Mouse (Mus musculus): Measurements from ENCODE around the gene Clec2g.
"Not testable (repeated sequence)": the region's sequence is repeated elsewhere in the genome, so short reads cannot be mapped to it uniquely, and the experiment has no call there.

Clec2g gene

DNA sequence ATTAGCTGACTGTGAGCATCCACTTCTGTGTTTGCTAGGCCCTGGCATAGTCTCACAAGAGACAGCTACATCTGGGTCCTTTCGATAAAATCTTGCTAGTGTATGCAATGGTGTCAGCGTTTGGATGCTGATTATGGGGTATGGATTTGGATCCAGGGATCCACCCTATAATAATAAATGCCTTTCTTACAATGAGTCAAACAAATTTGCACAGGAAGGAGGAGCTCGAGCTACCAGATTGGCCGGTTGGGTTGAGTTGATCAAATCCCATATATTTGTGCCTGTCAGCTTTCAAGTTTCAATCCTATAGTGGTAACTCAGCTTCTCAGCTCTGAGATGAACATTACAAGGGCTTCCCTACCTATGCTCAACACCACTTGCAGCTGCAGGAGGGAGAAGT is at the start of gene Clec2g:
TSS of gene Clec2g (plus strand) at position 301 of the 400 bp plus-strand sequence.
- CTCF ChIA-PET, POLR2A ChIA-PET: not testable (repeated sequence)

DNA sequence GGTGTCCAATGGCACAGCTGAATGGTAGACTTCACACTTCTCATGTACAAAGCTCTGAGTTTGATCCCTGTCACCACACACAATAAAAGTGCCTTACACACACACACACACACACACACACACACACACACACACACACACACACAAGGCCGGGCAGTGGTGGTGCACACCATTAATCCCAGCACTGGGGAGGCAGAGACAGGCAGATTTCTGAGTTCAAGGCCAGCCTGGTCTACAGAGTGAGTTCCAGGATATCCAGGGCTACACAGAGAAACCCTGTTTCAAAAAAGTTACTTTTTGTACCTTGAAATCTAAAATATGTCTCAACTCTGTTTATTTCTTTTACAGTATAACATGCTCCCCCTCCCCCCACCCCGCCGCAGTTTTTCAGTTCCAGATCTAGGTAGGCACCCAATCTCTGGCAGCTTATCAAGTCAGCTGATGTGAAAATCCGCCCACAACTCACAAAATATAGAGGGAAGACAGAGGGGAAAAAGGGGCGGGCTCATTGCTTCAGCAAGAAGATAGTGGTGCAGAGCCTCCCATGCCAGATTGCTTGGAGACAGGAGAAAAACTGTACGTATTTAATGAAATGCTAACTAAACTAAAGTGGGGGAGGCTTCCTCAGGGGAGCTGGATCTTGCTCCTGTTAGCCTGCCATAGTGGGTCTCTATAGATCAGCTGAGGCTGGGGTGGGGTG is 46.9 kb upstream of the Clec2g start, which contains the start of gene Clec2i:
TSS of gene Clec2i (plus strand) at position 498 of the 700 bp plus-strand sequence.
- CTCF ChIA-PET, POLR2A ChIA-PET: not testable (repeated sequence)

DNA sequence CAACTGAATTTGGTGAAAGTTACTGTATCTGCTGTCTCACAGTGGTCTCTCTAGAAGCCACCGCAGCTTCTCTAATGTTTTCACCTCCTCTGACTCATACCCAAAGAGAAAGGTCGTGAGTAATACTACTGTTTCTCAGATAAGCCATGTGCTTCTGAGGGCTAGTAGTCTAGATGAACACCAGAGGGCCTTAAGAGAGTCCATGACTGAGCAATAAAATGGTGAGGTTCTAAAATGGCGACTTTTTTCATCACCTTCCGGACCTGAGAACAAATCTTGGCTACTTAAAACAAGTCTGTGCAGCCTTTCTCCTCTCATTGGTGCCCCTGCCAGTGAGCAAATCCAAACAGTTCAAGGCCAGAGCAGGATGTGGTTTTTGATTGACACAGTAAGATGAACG is 45.3 kb upstream of the Clec2g start:
- ChIA-PET CTCF (interaction anchor here in 1 of 4 experiments (0.6 kb wide), 1 partner anchor 92 kb away, joined by 3 read pairs; no protein-coding TSS in a partner anchor), POLR2A (no interaction called here)

DNA sequence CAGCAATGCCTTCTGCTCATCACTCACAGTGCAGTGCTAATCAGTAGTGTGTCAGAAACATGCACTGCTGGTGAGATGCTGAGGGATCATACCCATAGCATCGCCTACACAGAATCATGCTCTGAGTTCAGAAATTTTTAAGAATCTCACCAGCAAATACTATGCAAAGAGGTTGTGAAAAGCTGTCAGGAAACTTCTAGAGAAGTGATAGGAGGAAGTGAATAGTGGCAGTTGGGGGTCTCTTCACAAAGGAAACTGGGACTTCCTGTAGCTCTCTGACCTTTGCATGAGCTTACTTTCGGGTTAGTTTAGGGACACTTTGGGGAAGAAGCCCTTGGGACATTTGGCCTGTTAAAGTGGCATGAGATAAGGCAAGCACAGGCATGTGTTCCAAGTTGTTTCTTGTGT is 43.2 kb upstream of the Clec2g start, which contains the start of gene BC035044:
TSS of gene BC035044 (minus strand) at position 179 of the 408 bp plus-strand sequence.
- POLR2A ChIA-PET: interaction anchor here in 1 of 4 experiments (0.7 kb wide), 1 partner anchor 78 kb away, joined by 3 read pairs; no protein-coding TSS in a partner anchor
- CTCF ChIA-PET: no interaction called here

DNA sequence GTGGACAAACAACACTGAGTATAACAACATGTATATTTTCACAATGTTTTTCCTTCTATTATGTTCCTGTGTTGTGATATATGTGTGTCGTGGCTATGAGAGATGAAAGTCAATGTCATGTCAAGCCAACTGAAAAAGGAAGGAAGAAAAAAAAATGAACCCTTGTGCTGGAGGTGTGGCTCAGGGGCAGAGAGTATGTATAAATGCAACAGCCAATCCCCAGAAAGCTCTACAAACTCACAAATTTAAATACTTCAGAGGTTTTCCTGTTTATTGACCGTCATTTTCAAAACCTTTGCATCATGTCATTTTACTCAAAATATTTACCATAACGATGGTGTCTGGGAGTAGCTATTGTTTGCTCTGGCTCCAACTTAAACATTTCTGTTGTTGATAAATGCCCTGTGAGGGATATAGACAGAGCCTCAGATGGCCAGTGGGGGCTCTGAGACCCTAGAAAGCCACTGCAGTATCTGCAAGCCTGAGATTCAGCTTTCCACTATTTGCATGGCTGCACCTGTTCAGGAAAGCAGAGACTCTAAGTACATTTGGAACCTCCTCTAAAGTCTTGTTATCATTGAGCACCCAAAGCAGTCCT is 38.7 kb upstream of the Clec2g start:
- ChIA-PET CTCF (no interaction called here), POLR2A (interaction anchor here in 1 of 4 experiments (0.6 kb wide), 1 partner anchor 14 kb away, joined by 3 read pairs; no protein-coding TSS in a partner anchor)

DNA sequence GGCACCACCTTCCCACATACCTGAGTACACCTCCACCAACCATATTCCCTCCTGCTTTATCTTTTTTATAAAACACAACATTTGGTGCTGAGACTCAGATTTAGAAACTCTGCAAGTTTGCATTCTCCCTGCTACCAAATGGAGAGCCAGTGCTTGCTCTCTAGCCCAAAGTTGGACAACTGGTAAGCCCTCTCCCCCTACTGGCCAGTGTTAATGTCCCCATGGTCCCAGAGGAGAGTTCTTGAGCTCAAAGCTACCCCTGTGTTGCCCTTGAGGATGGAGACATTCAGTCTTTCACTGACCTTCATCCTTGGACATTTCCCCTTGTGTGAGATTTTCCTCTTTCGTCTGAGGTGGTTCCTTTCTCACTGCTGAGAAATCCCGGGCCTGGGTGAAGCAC is 34.1 kb upstream of the Clec2g start:
- POLR2A ChIA-PET: no interaction called here
- CTCF ChIA-PET: no interaction called here

DNA sequence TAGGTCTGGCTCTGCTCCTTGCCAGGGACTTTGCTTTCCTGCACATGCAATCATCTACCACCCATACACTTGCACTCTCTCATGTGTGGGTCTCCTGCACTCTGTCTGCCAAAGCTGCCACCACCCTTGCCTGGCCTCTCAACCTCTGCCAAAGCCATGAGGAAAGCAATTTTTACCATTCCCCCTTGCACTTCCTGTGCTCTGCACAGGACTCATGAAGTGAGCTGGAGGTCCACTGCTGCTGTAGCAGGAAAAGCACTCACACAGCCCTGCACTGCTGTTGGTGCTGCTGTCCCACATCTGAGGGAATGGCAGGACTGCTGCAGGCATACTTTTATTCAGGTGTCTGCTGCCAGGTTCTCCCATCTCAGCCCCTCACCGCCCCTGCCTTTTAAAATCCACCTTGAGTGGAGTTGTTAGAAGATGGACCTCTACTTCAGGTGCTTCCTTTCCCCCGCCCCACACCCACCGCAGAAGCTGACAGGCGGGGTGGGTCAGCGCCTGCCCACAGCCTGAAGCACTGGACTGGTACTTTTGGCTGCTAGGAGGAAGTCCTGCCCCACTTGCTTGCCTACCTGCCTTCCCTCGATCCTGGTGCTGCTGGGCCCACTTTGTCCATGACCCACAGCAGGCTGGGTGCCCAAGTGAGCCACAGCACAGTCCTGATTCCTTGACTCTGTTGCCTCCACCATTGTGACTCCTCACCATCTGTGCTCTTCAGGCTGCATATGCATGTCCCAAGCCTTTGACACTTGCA is 33.2 kb upstream of the Clec2g start:
- CTCF ChIA-PET, POLR2A ChIA-PET: not testable (repeated sequence)

DNA sequence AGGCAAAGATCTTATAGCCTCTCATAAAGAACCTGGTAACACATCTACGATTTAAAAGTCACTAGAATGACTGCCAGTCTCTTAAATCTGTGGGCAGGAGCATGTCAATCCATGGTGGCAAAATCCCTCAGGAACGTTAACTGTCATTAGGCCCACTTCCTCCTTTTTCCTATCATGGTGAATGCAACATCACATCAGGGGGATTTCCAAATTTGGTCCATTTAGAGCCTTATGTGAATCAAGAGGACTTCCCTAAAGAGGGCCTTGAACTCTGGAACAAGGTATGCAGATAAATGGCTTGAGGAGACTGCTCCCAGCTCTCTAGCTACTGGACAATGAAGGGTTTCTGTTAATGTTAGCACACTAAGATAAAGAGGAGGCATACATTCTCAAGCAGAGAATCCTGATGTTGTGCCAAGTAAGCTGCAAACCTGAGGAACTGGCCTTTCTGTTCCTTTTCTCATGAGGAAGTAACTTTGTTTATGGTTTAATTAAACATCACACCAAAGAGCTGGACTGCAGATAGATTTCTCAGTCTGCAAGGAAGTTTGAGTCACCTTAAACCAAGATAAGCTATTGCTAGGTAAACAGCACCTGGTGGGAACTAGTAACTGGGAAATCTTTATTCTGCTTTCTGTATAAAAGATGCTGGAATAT is 20.5 kb upstream of the Clec2g start:
- ChIA-PET CTCF (no interaction called here), POLR2A (no interaction called here)

DNA sequence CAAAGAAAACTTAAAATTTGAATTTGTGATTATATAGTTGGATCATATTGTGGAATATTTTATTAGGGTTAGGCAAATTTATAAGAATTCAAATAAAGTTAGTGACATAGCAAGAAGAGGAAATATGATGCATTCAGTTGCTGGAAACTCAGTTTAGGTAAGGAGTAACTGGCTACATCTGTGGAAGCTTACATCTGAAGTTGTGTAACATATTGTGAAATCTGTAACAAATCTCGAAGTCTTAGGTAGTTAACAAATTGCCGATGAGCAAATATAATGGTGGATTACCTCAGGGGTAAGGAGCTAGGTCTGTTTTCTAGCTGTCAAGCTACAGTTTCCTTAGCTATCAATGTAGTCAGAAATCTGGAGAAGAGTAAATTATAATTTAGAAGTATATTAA is 16.9 kb upstream of the Clec2g start:
- CTCF ChIA-PET: no interaction called here
- POLR2A ChIA-PET: no interaction called here

DNA sequence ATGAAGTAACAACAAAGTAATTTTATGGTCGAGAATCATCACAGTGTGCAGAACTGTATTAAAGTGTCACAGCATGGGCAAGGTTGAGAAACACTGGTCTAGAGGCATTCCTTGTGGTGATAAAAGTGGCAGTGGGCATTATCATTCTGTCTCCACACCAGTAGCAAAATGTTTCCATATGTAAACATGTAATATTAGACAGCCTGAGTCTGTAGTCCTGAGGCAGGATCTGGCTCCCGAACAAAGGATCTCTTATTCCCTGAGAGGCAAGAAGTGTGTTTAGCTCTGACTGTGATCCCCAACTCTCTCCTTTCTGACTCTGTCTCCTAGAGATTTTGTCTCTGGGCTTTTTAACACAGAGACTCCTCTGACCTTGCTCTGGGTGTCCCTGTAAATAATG is 1.1 kb upstream of the Clec2g start:
- POLR2A ChIA-PET: no interaction called here
- CTCF ChIA-PET: no interaction called here

DNA sequence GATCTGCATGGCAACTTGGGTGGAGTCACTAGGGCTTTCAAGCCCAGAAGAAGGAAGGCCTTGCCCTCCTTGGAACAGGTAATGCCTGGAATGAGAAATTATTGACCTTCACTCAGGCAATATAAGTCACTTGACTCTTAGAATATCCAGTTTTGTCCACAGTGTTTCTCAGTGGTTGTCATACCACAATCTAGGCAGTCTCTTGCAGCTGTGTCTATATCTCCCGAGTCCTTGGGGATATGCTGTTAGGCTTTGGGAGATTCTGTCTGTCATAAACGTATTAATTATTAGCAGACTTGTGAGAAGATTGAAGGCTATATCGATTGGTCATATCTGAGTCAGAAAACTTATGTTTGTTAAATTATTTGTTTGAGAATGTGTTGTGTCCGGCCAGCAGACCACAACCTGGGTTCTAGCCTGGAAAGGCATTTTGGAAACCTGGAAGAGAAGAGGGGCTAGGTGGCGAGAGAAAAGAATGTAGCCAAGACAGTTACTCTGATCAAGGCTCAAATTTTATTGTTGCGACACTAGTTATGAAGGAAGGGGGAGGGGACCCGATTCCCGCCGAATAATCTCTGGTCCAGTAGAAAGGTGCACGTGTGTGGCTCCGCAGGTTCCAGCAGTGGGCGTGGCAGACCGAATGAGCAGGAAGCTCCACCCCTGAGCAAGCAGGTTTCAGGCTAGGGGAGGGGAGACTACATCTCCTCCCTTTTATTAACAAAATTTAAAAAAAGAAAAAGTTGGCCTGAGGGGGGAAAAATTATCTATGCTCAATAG is 1.9 kb downstream of the Clec2g start:
- CTCF ChIA-PET, POLR2A ChIA-PET: not testable (repeated sequence)

DNA sequence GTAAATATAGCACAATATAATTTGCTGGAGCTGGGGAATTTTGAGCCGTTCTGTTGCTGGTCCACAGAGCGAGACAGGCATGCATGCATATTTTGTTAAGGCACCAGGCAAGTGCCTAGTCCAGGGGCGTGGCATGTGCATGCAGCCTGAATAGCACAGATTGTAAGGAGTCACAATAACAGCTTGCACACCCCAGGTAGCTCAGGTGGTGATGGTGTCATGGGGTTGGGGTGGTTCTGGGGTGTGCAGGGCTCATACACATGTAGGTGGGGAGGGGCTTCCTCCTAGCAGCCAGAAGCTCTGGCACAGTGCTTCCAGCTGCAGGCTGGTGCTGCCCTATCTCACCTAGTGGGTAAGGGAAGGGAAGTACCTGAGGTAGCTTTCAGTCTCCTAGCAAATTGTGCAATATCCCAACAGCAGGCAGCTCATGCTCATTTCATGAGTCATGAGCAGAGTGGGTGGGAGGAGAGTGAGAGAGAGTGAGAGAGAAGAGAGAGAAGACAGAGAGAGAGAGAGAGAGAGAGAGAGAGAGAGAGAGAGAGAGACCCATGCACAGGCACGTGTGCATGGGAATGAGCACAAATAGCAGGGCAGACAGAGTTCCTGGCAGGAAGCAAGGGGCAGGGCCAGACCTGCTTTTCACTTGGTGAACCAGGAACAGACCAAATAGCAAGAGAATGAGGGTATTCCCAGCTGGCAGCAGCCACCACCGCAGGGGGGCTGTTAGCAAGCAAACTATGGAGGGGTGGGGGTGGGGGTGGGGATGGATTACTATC is 7.7 kb downstream of the Clec2g start:
- CTCF ChIA-PET: no interaction called here

DNA sequence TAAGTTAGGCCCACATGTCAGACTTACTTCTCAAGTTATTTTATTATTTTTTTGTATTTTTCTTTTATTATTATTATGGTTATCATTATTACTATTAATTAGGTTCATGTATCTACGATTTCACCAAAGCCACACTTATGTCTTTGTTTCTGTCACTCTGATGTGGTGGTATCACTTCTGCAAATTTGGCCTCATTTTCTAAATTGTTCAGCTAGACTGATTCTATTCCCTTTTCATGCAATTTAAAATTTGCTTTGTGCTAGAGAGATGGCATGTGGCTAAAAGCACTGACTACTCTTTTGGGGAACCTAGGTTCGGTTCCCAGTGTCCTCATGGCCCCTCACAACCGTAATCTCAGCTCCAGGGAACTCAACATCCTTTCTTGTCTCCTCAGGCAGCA is 11.4 kb downstream of the Clec2g start:
- ChIA-PET POLR2A (no interaction called here), CTCF (no interaction called here)

More for the DNA sequence above, 7.7 kb downstream of the Clec2g start:
- POLR2A ChIA-PET: no interaction called here

DNA sequence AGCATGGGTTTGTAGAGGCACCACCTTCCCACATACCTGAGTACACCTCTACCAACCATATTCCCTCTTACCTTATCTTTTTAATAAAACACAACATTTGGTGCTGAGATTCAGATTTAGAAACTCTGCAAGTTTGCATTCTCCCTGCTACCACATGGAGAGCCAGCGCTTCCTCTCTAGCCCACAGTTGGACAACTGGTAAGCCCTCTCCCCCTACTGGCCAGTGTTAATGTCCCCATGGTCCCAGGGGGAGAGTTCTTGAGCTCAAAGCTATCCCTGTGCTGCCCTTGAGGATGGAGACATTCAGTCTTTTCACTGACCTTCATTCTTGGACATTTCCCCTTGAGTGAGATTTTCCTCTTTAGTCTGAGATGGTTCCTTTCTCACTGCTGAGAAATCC is 26.9 kb downstream of the Clec2g start:
- POLR2A ChIA-PET: no interaction called here
- CTCF ChIA-PET: no interaction called here

DNA sequence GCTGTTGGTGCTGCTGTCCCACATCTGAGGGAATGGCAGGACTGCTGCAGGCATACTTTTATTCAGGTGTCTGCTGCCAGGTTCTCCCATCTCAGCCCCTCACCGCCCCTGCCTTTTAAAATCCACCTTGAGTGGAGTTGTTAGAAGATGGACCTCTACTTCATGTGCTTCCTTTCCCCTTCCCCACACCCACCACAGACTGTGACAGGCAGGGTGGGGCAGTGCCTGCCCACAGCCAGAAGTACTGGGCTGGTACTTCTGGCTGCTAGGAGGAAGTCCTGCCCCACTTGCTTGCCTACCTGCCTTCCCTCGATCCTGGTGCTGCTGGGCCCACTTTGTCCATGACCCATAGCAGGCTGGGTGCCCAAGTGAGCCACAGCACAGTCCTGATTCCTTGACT is 27.9 kb downstream of the Clec2g start:
- CTCF ChIA-PET, POLR2A ChIA-PET: not testable (repeated sequence)

DNA sequence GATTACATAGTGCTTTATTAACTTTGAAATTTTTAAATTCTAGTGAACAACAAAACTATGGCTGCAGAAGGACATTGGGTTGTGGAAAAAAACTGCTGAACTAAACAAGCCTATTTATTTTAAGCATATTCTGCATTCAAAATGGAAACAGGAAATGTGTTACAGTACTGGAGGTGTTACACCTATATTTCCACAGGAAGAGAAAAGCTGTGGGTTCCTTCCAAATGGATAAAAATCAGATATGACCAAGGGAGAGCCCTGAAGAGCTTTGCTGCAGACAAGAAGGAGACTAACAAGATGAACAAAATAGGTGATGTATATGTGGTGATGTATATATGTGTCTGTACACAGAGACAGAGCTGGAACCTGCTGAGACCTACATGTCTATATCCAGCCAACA is 30.3 kb downstream of the Clec2g start:
- POLR2A ChIA-PET: no interaction called here
- CTCF ChIA-PET: no interaction called here

DNA sequence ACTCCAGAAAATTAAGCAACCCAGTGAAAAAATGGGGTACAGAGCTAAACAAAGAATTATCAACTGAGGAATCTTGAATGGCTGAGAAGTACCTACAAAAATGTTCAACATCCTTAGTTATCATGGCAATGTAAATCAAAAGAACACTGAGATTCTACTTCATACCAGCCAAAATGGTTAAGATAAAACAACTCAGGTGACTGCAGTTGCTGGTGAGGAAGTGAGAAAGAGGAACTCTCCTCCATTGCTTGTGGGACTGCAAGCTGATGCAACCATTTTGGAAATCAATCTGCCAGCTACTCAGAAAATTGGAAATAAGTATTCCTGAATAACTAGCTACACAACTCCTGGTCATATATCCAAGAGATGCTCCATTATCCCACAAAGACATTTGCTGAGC is 34.3 kb downstream of the Clec2g start:
- ChIA-PET CTCF (no interaction called here), POLR2A (interaction anchor here in 1 of 4 experiments (0.9 kb wide), 1 partner anchor 77 kb away, joined by 3 read pairs; the partner anchor contains the start of gene BC035044)

DNA sequence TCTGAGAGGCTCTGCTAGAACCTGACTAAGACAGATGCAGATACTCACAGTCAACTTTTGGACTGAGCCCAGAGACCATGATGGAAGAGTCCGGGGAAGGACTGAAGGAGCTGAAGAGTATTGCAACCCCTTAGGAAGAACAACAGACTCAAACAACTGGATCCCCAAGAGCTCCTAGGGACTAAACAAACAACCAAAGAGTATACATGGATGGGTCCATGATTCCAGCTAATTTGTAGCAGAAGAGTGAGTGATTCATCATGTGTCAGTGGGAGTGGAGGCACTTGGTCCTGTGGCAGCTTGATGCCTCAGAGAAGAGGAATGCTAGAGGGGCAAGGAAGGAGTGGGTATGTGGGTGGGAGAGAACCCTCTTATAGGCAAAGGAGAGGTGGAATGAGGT is 35.6 kb downstream of the Clec2g start:
- ChIA-PET CTCF (no interaction called here), POLR2A (no interaction called here)

All from embryonic stem cell, embryonic (primary cell).